Comparison of ENCODE assay signal across 7 mouse cellular contexts in genomic region chr13:51844661-51845060, GRCm38 (mm10). TPM values are rescaled to one million over a fixed set of nuclear protein-coding genes. Genes with fewer than 3 reads are reported as not detected.
DNase-seq lines count a peak whose midpoint lies in the region; ATAC-seq and TF ChIP-seq lines count a peak whose summit lies in the region.

No protein-coding gene starts in this region.

- H3K4me1 ChIP-seq in ES-Bruce4 (ENCODE audit: control insufficient read depth, insufficient read depth, low read length), result peaks cover 2% of the 10 kb centered on the region
- H3K4me1 ChIP-seq in heart, embryonic 16.5 days (ENCODE audit: control insufficient read depth, insufficient read depth, low read length), result peaks cover 27% of the 10 kb centered on the region

- no peak for ATAC-seq in heart, embryonic 16.5 days (replicated peaks; ENCODE audit: extremely low read depth, insufficient read depth, low FRiP score)

- WGBS in heart, embryonic 16.5 days, result 14% methylated on average over 10 of the region's 10 CpGs

- H3K9me3 ChIP-seq in ES-Bruce4 (replicated peaks; ENCODE audit: control insufficient read depth, insufficient read depth, low read length, poor library complexity, severe bottlenecking), result no peaks in the 10 kb centered on the region
- H3K9me3 ChIP-seq in heart, embryonic 16.5 days (replicated peaks; ENCODE audit: control insufficient read depth, low read length), result no peaks in the 10 kb centered on the region

- H3K27me3 ChIP-seq in ES-Bruce4 (ENCODE audit: control insufficient read depth, insufficient read depth, low read length, poor library complexity, severe bottlenecking) (0 out of 2 replicates have a peak, but pooled peaks cover 5% of the 10 kb centered on the region), myocyte (ENCODE audit: control insufficient read depth, insufficient read depth, insufficient read length) (no peaks in the 10 kb centered on the region)
- peaks cover 7% of the 10 kb centered on the region for H3K27me3 ChIP-seq in heart, embryonic 16.5 days (ENCODE audit: control insufficient read depth, insufficient read depth, low read length)
- H3K27me3 ChIP-seq in splenic B cell, adult 2 months (ENCODE audit: control insufficient read depth, insufficient read depth, low read length, poor library complexity, severe bottlenecking), result no peaks in the 10 kb centered on the region

- TF ChIP-seq EP300 in ES-Bruce4 (IDR thresholded peaks at IDR 0.05; ENCODE audit: insufficient read depth, low read depth, low read length), result no peak

- peak overlapping the region; percentile 96; the same call in 1 of the 2 replicates for H3K4me2 ChIP-seq in heart, embryonic 16.5 days (ENCODE audit: low read depth, low read length)
- H3K4me2 ChIP-seq in myocyte (ENCODE audit: low read depth), result peak overlapping the region; percentile 91

- TF ChIP-seq POLR2A in ES-Bruce4 (IDR thresholded peaks at IDR 0.05; ENCODE audit: insufficient read depth, low read length), result no peak
- no peak for TF ChIP-seq POLR2A in myocyte (IDR thresholded peaks at IDR 0.05; ENCODE audit: insufficient read length, low read depth)

- peak; percentile 77 for DNase-seq in adipocyte (ENCODE audit: low spot score)
- peak; percentile 75 for DNase-seq in embryo, embryonic 10.5 days (ENCODE audit: low spot score)
- DNase-seq in left cerebral cortex, postnatal 25 days (ENCODE audit: low spot score in 2 of 2), result peak; percentile 56 to 63
- DNase-seq in splenic B cell, adult 2 months (ENCODE audit: low read depth, low spot score), result peak; percentile 86

- intact Hi-C loops in left cerebral cortex, postnatal 25 days (cut with DNase I), result loop anchor here (1.0 to 10.0 kb wide), 3 partner anchors 258 to 690 kb away; partner anchors contain the start of gene Diras2

- H3K36me3 ChIP-seq in ES-Bruce4 (ENCODE audit: control insufficient read depth, insufficient read depth, low read length, poor library complexity, severe bottlenecking) (no peaks in the 10 kb centered on the region), myocyte (ENCODE audit: control insufficient read depth, insufficient read depth) (no peaks in the 10 kb centered on the region)
- no peaks in the 10 kb centered on the region for H3K36me3 ChIP-seq in heart, embryonic 16.5 days (ENCODE audit: control insufficient read depth, insufficient read depth)
- H3K36me3 ChIP-seq in splenic B cell, adult 2 months (ENCODE audit: control insufficient read depth, insufficient read depth, low read length, poor library complexity, severe bottlenecking), result no peaks in the 10 kb centered on the region

- H3K9ac ChIP-seq in ES-Bruce4 (ENCODE audit: low read depth, poor library complexity, severe bottlenecking), result no peak overlapping the region
- H3K9ac ChIP-seq in heart, embryonic 16.5 days (ENCODE audit: low read length), result no peak overlapping the region

- no peak overlapping the region for H3ac ChIP-seq in myocyte (ENCODE audit: control insufficient read depth, insufficient read length)

- no peak overlapping the region for H3K4me3 ChIP-seq in ES-Bruce4 (ENCODE audit: low read depth, low read length)
- no peak overlapping the region for H3K4me3 ChIP-seq in heart, embryonic 16.5 days (ENCODE audit: low read length)
- H3K4me3 ChIP-seq in myocyte, result peak overlapping the region; percentile 100

- peaks cover 20% of the 10 kb centered on the region for H3K79me2 ChIP-seq in myocyte (ENCODE audit: control insufficient read depth, insufficient read depth)

- TF ChIP-seq CTCF in ES-Bruce4 (IDR thresholded peaks at IDR 0.05; ENCODE audit: low read depth, low read length), result peak; percentile 77

- no peak overlapping the region for H3K27ac ChIP-seq in ES-Bruce4 (ENCODE audit: insufficient read depth, low read length)
- no peak overlapping the region for H3K27ac ChIP-seq in heart, embryonic 16.5 days (ENCODE audit: low read length)

TF ChIP-seq in myocyte, 11 proteins besides CTCF, POLR2A, EP300 and RAD21:
- TF ChIP-seq MYOG (IDR thresholded peaks at IDR 0.05; ENCODE audit: control insufficient read depth in 1 of 3, insufficient read depth in 1 of 3, insufficient read length in 2 of 3, low read depth in 2 of 3) (no peak), USF1 (IDR thresholded peaks at IDR 0.05; ENCODE audit: low read depth) (no peak), TCF3 (IDR thresholded peaks at IDR 0.05; ENCODE audit: insufficient read length, low read depth) (no peak)
TF ChIP-seq in myocyte: peak in this region for 0.

RNA-seq across cellular contexts. Expression of gene Gadd45g, which starts 1.8 kb away (rescaled TPM):
- polyA plus RNA-seq in ES-Bruce4 (2011; ENCODE audit: insufficient read depth, insufficient read length, low read depth, missing spikeins) (6.4 and 9.6 TPM in 2 replicates), myocyte (2012; fragmentation: generic; extraction: Trizol) (202 TPM)
- 43.1 and 52.1 TPM in 2 replicates for polyA plus RNA-seq in heart, embryonic 16.5 days (2015; fragmentation: Nextera tagmentation; extraction: Ambion mirVana)
- 10 to 100 TPM; 11.6 to 16.9 TPM for total RNA-seq in left cerebral cortex, postnatal 25 days (2021)

RNA-seq across cellular contexts. Expression of gene Sema4d, which starts 51.1 kb away (rescaled TPM):
- polyA plus RNA-seq in ES-Bruce4 (2011; ENCODE audit: insufficient read depth, insufficient read length, low read depth, missing spikeins) (22.9 and 24.6 TPM in 2 replicates), myocyte (2012; fragmentation: generic; extraction: Trizol) (15.3 TPM)
- polyA plus RNA-seq in heart, embryonic 16.5 days (2015; fragmentation: Nextera tagmentation; extraction: Ambion mirVana), result 17.6 and 22.5 TPM in 2 replicates
- total RNA-seq in left cerebral cortex, postnatal 25 days (2021), result 10 to 100 TPM; 86.3 to 97.1 TPM
